Mouse (Mus musculus): ENCODE results near the gene Ubqln4. TPM values are rescaled to one million over a fixed set of nuclear protein-coding genes. Genes with fewer than 3 reads are reported as not detected.

The Ubqln4 gene
- total and polyA plus RNA-seq, 3 experiments = 43.6 to 171 (median 83.0) TPM

DNA sequence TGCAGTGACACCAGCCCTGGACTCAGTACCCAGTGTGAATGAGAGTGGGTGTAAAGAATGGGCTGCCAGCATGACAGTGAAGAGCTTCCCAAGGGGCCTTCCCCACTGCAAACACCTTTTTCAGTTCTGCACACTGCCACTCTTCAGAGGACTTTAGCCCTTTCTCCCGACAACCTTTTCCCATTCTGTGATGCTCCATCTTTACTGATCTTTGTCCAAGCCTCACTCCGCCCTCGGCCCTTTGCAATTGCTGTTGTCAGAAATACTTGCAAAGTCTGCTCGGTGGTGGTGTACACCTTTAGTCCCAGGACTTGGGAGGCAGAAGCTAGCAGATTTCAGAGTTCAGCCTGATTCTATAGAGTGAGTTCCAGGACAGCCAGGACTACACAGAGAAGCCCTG, 2.0 kb upstream of the Ubqln4 start:
- H3K4me3 ChIP-seq (ENCODE audit: control insufficient read depth in 1 of 2, insufficient read depth in 1 of 2, low read depth in 2 of 2, low read length in 2 of 2) = peak overlapping the region; percentile 53 to 82
- H3K79me2 ChIP-seq (ENCODE audit: control insufficient read depth, insufficient read depth, low read length, poor library complexity) = peaks cover 24% of the 10 kb centered on the region
- no peak for DNase-seq (ENCODE audit: low read depth, low spot score)
- no peaks in the 10 kb centered on the region for H3K27me3 ChIP-seq (ENCODE audit: control insufficient read depth in 1 of 2, insufficient read depth in 2 of 2, low read length in 2 of 2)
- peaks cover 0 to 11% of the 10 kb centered on the region in 2 experiments; a peak in 2 of 4 replicates for H3K36me3 ChIP-seq (ENCODE audit: control insufficient read depth in 1 of 2, insufficient read depth in 2 of 2, low read length in 2 of 2)
- H3K27ac ChIP-seq (ENCODE audit: control insufficient read depth, low read depth, low read length) = peak overlapping the region; percentile 2; the same call in 1 of the 2 replicates
- no peak for TF ChIP-seq TBP (IDR thresholded peaks at IDR 0.05; ENCODE audit: low read depth, low read length)
- TF ChIP-seq MYB (IDR thresholded peaks at IDR 0.05; ENCODE audit: low read depth, low read length) = no peak
- no peak for TF ChIP-seq SMC3 (IDR thresholded peaks at IDR 0.05; ENCODE audit: low read depth, low read length)
- H3K4me1 ChIP-seq (ENCODE audit: control insufficient read depth in 1 of 2, insufficient read depth in 2 of 2, low read length in 2 of 2) = peaks cover 10 to 12% of the 10 kb centered on the region in 2 experiments
- H3K9me3 ChIP-seq (replicated peaks; ENCODE audit: insufficient read depth, low read length) = no peaks in the 10 kb centered on the region
- peak overlapping the region; percentile 83 for H3K9ac ChIP-seq (ENCODE audit: control insufficient read depth, low read depth, low read length, poor library complexity, severe bottlenecking)

DNA sequence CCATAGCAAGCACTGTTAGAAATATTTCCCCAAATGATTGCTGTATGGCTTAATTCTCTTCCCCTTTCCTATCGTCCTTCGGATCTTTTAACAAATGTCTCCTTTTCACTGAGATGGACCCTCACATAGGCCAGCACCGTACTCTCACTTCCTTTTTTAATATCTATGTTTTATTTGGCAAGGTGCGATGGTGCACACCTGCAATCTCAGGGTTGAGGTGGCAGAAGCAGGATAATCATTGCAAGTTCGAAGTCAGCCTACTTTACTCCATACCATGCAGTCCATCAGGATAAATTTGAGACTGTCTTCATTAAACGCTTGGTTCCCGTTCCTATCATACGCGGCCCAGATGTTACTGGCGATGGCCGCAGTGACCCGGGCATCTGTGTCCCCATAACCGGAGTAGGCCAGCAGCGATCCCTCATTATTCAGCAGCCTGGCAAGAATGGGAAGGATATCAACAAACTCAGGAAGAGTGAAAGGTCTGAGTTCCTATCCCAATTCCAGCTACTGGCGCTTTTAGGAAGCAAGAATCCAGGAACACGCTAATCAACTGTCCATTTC, 1.4 kb upstream of the Ubqln4 start:
- Histone ChIP-seq H3K4me3 (ENCODE audit: control insufficient read depth in 1 of 2, insufficient read depth in 1 of 2, low read depth in 2 of 2, low read length in 2 of 2) (peak overlapping the region; percentile 53 to 82), H3K79me2 (ENCODE audit: control insufficient read depth, insufficient read depth, low read length, poor library complexity) (peaks cover 24% of the 10 kb centered on the region), H3K9ac (ENCODE audit: control insufficient read depth, low read depth, low read length, poor library complexity, severe bottlenecking) (peak overlapping the region; percentile 83), H3K27me3 (ENCODE audit: control insufficient read depth in 1 of 2, insufficient read depth in 2 of 2, low read length in 2 of 2) (no peaks in the 10 kb centered on the region), H3K36me3 (ENCODE audit: control insufficient read depth in 1 of 2, insufficient read depth in 2 of 2, low read length in 2 of 2) (peaks cover 0 to 9% of the 10 kb centered on the region in 2 experiments; a peak in 3 of 4 replicates), H3K27ac (ENCODE audit: control insufficient read depth, low read depth, low read length) (peak overlapping the region; percentile 69), H3K4me1 (ENCODE audit: control insufficient read depth in 1 of 2, insufficient read depth in 2 of 2, low read length in 2 of 2) (peaks cover 4 to 6% of the 10 kb centered on the region in 2 experiments), H3K9me3 (replicated peaks; ENCODE audit: insufficient read depth, low read length) (no peaks in the 10 kb centered on the region)
- DNase-seq (ENCODE audit: low read depth, low spot score) = peak; percentile 69
- TF ChIP-seq ZNF384 (IDR thresholded peaks at IDR 0.05; ENCODE audit: low read depth, low read length) (no peak), RAD21 (IDR thresholded peaks at IDR 0.05; ENCODE audit: low read depth, low read length) (no peak), JUND (IDR thresholded peaks at IDR 0.05; ENCODE audit: low read depth, low read length) (no peak), HCFC1 (IDR thresholded peaks at IDR 0.05; ENCODE audit: low read depth, low read length) (no peak; the same call in 1 of the 2 replicates), GABPA (IDR thresholded peaks at IDR 0.05; ENCODE audit: low read depth, low read length) (no peak), KAT2A (conservative IDR thresholded peaks at IDR 0.05; ENCODE audit: low read depth, low read length) (no peak), TAL1 (IDR thresholded peaks at IDR 0.05; ENCODE audit: low read length) (peak; percentile 28), MAX (IDR thresholded peaks at IDR 0.05; ENCODE audit: low read length) (no peak), GATA1 (IDR thresholded peaks at IDR 0.05; ENCODE audit: low read depth, low read length) (peak; percentile 65), BHLHE40 (IDR thresholded peaks at IDR 0.05; ENCODE audit: borderline replicate concordance, low read depth, low read length) (no peak), RCOR1 (IDR thresholded peaks at IDR 0.05; ENCODE audit: low read depth, low read length) (peak; percentile 75), TCF12 (IDR thresholded peaks at IDR 0.05; ENCODE audit: low read depth, low read length) (0 out of 2 replicates have a peak, but pooled peaks have one; percentile 28), UBTF (IDR thresholded peaks at IDR 0.05; ENCODE audit: borderline replicate concordance, insufficient read depth, low read depth, low read length) (no peak), MXI1 (IDR thresholded peaks at IDR 0.05; ENCODE audit: low read depth, low read length) (no peak), ZMIZ1 (IDR thresholded peaks at IDR 0.05; ENCODE audit: low read depth, low read length) (no peak), EP300 (IDR thresholded peaks at IDR 0.05; ENCODE audit: low read depth in 1 of 2, low read length in 2 of 2) (peak in 1 of 2 experiments; percentile 22; a peak in 1 of 4 replicates)

Measured in MEL (cell line).